Mouse (Mus musculus): ENCODE results near the gene Hsdl1. TPM values are rescaled to one million over a fixed set of nuclear protein-coding genes. Genes with fewer than 3 reads are reported as not detected.

Gene Hsdl1
- polyA plus RNA-seq, 1 experiment = 149 TPM

GRCm38 (mm10) chr8:119557821-119558602 lies 17.0 kb downstream of the Hsdl1 start:
- peak; percentile 69; the same call in 1 of the 2 replicates for TF ChIP-seq POLR2A (IDR thresholded peaks at IDR 0.05; ENCODE audit: control insufficient read depth, extremely low read depth, insufficient read depth, low read length, poor library complexity)
- TF ChIP-seq CTCF (IDR thresholded peaks at IDR 0.05; ENCODE audit: borderline replicate concordance, control insufficient read depth, extremely low read depth, insufficient read depth, low read length, poor library complexity) = no peak

GRCm38 (mm10) chr8:119557132-119557531 lies 17.9 kb downstream of the Hsdl1 start:
- H3K27ac ChIP-seq (ENCODE audit: control insufficient read depth, insufficient read depth, low read length) = no peak overlapping the region
- DNase-seq = no peak
- peaks cover 3% of the 10 kb centered on the region for H3K36me3 ChIP-seq (ENCODE audit: control insufficient read depth, insufficient read depth, low read length)
- 28% methylated on average over 9 of the region's 9 CpGs for WGBS
- peaks cover 42% of the 10 kb centered on the region for H3K4me1 ChIP-seq (replicated peaks; ENCODE audit: control insufficient read depth, insufficient read depth, low read length)
- no peaks in the 10 kb centered on the region for H3K27me3 ChIP-seq (ENCODE audit: control insufficient read depth, insufficient read depth, low read length)
- peak overlapping the region; percentile 30 for H3K4me3 ChIP-seq (ENCODE audit: control insufficient read depth, insufficient read depth, low read length)
- TF ChIP-seq CTCF (IDR thresholded peaks at IDR 0.05; ENCODE audit: borderline replicate concordance, control insufficient read depth, extremely low read depth, insufficient read depth, low read length, poor library complexity) (no peak), POLR2A (IDR thresholded peaks at IDR 0.05; ENCODE audit: control insufficient read depth, extremely low read depth, insufficient read depth, low read length, poor library complexity) (no peak)

More at GRCm38 (mm10) chr8:119557821-119558602, 17.0 kb downstream of the Hsdl1 start:
- H3K4me1 ChIP-seq (replicated peaks; ENCODE audit: control insufficient read depth, insufficient read depth, low read length) = peaks cover 46% of the 10 kb centered on the region
- H3K4me3 ChIP-seq (ENCODE audit: control insufficient read depth, insufficient read depth, low read length) = peak overlapping the region; percentile 58
- H3K36me3 ChIP-seq (ENCODE audit: control insufficient read depth, insufficient read depth, low read length) = peaks cover 12% of the 10 kb centered on the region
- peak overlapping the region; percentile 77 for H3K27ac ChIP-seq (ENCODE audit: control insufficient read depth, insufficient read depth, low read length)
- WGBS = under 1% methylated on average over 55 of the region's 55 CpGs
- DNase-seq = no peak
- no peaks in the 10 kb centered on the region for H3K27me3 ChIP-seq (ENCODE audit: control insufficient read depth, insufficient read depth, low read length)

DNA sequence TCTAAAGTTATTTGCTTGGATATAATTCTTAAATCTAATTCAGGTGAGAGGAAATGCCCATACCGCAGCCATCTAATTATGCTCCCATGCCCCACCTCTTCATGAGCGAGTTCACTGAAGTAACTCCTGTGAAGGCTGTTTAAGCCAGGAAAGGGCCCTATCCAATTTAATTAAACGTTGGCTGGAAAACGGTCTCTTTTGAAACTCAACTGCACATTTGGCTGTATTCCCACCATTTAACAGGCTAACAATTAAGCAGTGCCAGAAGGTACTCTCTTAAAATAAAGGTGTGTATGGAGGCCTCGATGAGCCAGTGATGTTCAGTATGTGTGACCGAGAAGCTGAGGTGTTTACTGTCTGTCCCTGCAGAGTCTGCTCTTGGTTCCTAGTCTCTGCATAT lies 19.1 kb downstream of the Hsdl1 start:
- no peaks in the 10 kb centered on the region for H3K36me3 ChIP-seq (ENCODE audit: control insufficient read depth, insufficient read depth, low read length)
- no peak for DNase-seq
- H3K27ac ChIP-seq (ENCODE audit: control insufficient read depth, insufficient read depth, low read length) = no peak overlapping the region
- no peak for TF ChIP-seq POLR2A (IDR thresholded peaks at IDR 0.05; ENCODE audit: control insufficient read depth, extremely low read depth, insufficient read depth, low read length, poor library complexity)
- no peak for TF ChIP-seq CTCF (IDR thresholded peaks at IDR 0.05; ENCODE audit: borderline replicate concordance, control insufficient read depth, extremely low read depth, insufficient read depth, low read length, poor library complexity)
- H3K4me1 ChIP-seq (replicated peaks; ENCODE audit: control insufficient read depth, insufficient read depth, low read length) = peaks cover 42% of the 10 kb centered on the region
- no peaks in the 10 kb centered on the region for H3K27me3 ChIP-seq (ENCODE audit: control insufficient read depth, insufficient read depth, low read length)
- 85% methylated on average over 6 of the region's 6 CpGs for WGBS
- no peak overlapping the region for H3K4me3 ChIP-seq (ENCODE audit: control insufficient read depth, insufficient read depth, low read length)

DNA sequence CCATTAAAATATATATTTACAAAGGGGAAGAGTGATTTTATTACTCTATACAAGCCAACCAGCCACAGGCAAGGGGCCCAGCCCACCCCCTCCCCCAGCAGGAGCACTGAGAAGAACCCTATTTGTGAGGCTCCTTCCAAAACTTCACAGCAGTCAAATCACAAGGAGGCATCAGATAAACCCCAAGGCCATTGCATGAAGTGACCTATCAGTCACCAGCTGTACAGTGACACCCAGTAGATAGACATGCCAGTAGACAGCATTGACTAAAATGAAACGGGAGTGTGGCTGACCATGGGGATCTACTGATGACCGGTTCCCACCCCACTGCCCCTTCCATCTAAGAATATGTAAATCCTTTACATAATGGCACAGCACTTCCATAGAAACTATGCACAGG lies 22.0 kb downstream of the Hsdl1 start:
- no peak overlapping the region for H3K27ac ChIP-seq (ENCODE audit: control insufficient read depth, insufficient read depth, low read length)
- TF ChIP-seq POLR2A (IDR thresholded peaks at IDR 0.05; ENCODE audit: control insufficient read depth, extremely low read depth, insufficient read depth, low read length, poor library complexity) = no peak
- no peak for TF ChIP-seq CTCF (IDR thresholded peaks at IDR 0.05; ENCODE audit: borderline replicate concordance, control insufficient read depth, extremely low read depth, insufficient read depth, low read length, poor library complexity)
- no peak for DNase-seq
- H3K27me3 ChIP-seq (ENCODE audit: control insufficient read depth, insufficient read depth, low read length) = no peaks in the 10 kb centered on the region
- 93% methylated on average over 2 of the region's 2 CpGs for WGBS
- no peaks in the 10 kb centered on the region for H3K36me3 ChIP-seq (ENCODE audit: control insufficient read depth, insufficient read depth, low read length)
- H3K4me3 ChIP-seq (ENCODE audit: control insufficient read depth, insufficient read depth, low read length) = no peak overlapping the region
- H3K4me1 ChIP-seq (replicated peaks; ENCODE audit: control insufficient read depth, insufficient read depth, low read length) = peaks cover 43% of the 10 kb centered on the region

DNA sequence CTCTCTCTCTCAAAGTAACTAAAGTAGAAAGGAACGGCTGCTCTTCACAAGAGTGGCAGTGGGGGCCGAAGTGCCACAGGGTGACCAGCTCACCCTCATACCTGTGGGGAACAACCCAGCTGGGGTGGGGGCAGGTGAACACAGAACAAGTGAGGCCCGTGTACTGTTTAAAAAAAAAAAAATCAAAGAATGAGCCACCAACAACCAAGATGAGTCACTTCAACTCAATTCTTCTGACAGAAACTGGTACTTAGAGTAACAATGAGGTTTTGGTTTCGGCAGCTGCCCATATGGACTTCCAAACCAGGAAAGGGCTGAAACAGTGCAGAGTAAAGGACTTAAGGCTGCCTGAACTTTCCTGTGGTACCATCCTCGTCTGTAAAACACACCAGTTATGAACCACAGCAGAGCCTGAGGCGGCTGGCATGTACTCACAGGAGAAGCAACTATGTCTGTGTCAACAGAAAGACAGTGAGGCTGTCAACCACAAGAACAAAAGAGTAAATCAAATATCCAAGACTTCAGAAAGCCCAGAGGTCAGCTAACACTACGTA lies 26.3 kb downstream of the Hsdl1 start:
- WGBS = 65% methylated on average over 7 of the region's 7 CpGs
- Histone ChIP-seq H3K36me3 (ENCODE audit: control insufficient read depth, insufficient read depth, low read length) (peaks cover 36% of the 10 kb centered on the region), H3K27me3 (ENCODE audit: control insufficient read depth, insufficient read depth, low read length) (no peaks in the 10 kb centered on the region), H3K4me3 (ENCODE audit: control insufficient read depth, insufficient read depth, low read length) (no peak overlapping the region), H3K27ac (ENCODE audit: control insufficient read depth, insufficient read depth, low read length) (no peak overlapping the region), H3K4me1 (replicated peaks; ENCODE audit: control insufficient read depth, insufficient read depth, low read length) (peaks cover 53% of the 10 kb centered on the region)
- TF ChIP-seq POLR2A (IDR thresholded peaks at IDR 0.05; ENCODE audit: control insufficient read depth, extremely low read depth, insufficient read depth, low read length, poor library complexity) = no peak
- TF ChIP-seq CTCF (IDR thresholded peaks at IDR 0.05; ENCODE audit: borderline replicate concordance, control insufficient read depth, extremely low read depth, insufficient read depth, low read length, poor library complexity) = no peak
- no peak for DNase-seq

- DNase-seq = no peak
- Histone ChIP-seq H3K27ac (ENCODE audit: control insufficient read depth, insufficient read depth, low read length) (peak overlapping the region; percentile 20; the same call in 1 of the 2 replicates), H3K4me1 (replicated peaks; ENCODE audit: control insufficient read depth, insufficient read depth, low read length) (peaks cover 51% of the 10 kb centered on the region), H3K4me3 (ENCODE audit: control insufficient read depth, insufficient read depth, low read length) (no peak overlapping the region), H3K36me3 (ENCODE audit: control insufficient read depth, insufficient read depth, low read length) (peaks cover 50% of the 10 kb centered on the region), H3K27me3 (ENCODE audit: control insufficient read depth, insufficient read depth, low read length) (no peaks in the 10 kb centered on the region)
- 38% methylated on average over 18 of the region's 18 CpGs for WGBS
- no peak for TF ChIP-seq CTCF (IDR thresholded peaks at IDR 0.05; ENCODE audit: borderline replicate concordance, control insufficient read depth, extremely low read depth, insufficient read depth, low read length, poor library complexity)
- TF ChIP-seq POLR2A (IDR thresholded peaks at IDR 0.05; ENCODE audit: control insufficient read depth, extremely low read depth, insufficient read depth, low read length, poor library complexity) = no peak
Observed at GRCm38 (mm10) chr8:119547019-119547691, 27.8 kb downstream of the Hsdl1 start.
